Mouse (Mus musculus) ovary, postnatal 36 days (tissue): ENCODE measurements around the gene Sidt2.
A peak's percentile ranks its signal among the peaks of the same experiment; 100 is the strongest.

Source experiments
- DNase-seq: peaks from one replicate; pipeline ENCODE4 v3.0.0; 2022; ENCODE audit warnings: low spot score, mixed read lengths

The Sidt2 gene

DNA sequence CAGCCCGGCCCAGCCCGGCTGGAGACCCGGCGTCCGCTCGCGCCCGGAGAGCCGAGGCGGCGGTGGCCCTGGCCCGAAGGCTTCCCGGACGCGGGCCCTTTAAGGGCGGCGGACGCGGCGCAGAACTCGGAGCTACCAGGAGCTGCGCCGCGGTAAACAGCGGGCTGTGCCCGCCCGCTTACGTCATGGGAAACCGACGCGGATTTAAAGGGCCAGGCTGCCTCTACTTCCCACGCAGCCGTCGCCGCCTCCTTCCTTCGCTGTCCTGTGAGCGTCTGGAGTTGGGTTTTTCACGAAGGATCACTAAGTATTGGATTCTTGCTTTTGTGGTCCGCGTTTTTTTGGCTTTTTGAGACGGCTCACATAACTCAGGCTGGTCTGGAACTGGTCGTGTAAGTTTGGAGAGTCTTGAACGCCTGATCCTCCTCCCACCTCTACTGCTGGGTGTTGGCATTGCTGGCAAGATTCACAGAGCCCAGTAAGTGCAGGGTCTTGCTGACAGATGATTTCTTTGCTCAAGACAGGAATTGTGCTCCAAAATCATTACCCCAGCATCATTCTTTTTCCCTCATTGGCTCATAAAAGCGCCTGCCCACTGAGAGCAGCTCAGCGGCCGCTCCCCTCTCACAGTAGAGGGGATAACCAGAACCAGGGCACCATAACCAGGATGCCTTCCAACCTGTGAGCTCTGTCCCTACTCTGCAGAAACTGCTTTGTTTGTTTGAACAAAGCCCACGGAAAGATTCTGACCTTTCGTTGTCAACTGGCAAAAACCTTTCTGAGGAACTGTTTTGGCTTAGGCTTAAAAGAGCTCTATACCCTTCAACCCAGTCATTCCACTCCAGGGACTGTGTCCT is at the start of gene Sidt2:
Sidt2 (minus strand) TSS at position 152 of the 857 bp plus-strand sequence.
- DNase-seq: peak; percentile 89

DNA sequence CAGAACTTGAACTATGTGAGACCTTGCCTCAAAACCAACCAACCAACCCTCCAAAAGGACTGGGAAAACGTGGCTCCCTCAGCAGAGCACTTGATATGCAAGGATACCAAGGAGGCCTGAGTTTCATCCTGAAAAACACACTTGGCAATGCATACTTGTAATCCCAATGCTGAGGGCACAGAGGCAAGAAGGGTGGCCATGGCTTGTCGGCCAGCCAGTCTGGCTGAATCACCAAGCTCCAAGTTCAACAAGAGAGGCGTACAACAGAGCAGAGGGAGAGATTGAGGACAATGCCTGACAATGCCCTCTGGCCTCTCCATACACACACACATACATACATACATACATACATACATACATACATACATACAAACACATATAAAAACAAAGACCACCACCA is 49.5 kb upstream of the Sidt2 start:
- DNase-seq: no peak

DNA sequence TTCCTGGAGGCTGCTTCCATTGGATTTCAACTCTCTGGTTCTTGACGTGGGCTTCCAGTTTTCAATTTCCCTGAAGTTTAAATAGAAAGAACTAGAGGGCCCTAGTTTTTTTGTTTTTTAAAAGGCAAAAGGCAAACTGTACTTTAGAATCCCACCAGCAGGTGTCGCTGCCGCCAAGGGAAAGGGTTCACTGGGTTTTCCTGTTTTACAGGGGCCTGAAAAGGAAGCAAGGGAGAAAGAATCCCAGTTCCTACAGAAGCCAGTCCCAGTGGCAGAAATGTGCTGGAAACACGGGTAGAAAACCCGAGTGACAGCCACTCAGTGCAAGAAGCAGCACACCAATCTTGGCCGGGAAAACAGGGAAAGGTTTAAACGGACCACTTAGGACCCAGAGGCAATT is 48.7 kb upstream of the Sidt2 start:
- DNase-seq: peak; percentile 81

DNA sequence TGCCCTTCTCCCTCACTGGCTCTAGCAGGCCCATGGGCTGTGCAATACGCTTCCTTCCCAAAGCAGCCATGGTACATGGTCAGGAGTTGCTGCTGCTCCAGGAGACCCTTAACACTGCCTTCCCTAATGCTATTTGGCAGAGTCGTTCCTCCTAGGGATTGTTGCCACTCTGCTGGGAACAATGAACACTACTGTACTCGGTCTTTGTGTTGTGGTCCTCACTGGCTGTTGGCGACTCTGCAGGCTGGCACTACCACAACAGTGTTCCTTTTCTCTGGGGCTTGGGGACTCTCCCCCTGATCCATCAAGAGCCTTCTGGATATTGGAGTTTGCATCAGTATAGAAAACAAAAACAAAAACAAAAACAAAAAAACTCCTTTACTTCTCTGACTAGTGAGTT is 44.0 kb upstream of the Sidt2 start:
- no peak for DNase-seq

DNA sequence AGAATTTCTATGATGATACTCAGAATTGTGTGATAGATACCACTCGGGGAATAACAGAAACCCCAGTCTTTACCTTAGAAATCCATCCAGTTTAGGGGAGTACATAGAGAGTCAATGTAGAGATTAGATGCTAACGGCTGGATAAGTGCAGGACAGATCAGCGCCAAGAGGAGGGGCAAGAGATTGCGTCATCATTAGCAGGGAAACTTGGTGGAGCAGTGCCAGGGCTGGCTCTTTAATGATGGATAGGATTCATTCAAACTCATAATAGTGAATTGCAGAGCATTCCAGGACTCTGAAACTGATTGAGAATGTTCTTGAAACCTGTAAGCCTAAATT is 30.1 kb upstream of the Sidt2 start:
- DNase-seq: peak; percentile 55

DNA sequence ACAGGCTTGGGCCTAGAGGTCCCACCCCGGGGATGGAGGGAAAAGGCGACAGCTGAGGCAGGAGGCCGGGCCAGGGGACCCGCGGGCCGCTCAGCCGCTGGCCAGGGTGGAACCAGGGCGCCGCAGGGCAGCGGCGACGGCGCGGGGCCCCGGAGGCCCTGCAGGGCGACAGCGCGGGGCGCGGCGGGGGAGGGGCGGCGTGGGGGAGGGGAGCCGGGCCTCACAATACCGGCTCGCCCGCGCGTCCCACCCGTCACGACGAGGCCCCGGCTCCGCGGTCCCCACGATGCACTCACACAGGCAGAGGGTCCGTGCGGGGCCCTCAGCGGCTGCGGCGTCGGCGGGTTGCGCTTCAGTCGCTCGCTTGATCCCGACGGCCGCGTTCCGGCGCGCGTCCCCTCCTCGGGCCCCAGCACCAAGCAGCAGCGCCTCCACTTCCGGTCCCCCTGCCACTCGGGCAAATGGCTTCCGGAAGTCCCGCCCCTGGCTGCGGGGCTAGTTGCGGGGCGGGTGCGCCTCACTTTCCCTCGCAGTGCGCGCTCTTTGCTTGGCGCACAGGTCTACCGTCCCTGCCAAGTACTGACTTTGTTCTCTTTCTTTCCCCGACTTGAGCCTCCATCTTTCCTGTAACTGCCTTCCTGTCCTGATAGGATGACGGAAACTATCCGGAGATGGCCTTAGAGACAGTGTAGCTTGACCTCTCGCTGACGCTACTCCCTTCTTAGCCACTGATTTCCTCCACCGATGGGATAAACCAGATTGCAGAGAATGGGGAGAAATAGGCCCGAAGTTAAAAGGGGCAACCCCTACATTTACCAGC is 29.6 kb upstream of the Sidt2 start:
- DNase-seq: peak; percentile 88

DNA sequence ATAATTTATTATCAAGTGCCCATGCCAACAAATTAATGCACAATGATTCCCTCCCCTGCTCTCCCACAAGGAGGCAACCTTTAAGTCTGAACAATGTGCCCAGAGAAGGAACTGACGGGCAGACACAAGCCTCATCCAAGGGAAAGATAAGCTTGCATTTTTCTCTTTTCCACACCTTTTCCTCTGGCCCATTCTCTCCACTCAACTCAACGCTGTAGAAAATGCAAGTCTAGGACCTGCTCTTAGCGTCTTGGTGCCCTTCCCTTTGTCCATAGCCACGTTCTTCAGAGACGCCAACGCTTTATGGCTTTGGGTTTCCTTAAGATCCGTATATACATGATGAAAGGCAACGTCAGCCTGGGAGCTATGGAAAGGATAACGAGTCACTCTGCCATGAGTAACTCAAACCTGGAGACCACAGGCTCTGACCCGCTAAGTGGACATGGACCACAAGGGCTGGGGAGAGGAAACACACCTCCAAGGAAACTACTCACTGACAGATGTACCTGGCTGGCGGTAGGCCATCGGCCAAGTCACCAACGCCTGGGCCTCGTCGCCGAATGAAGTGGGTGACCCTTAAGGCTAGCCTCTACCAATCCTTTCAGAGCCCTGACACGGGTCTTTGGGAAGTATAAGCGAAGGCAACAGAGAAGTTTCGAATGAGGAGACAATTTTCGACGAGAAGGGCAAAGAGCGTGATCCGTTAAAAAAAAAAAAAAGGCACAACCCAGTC is 28.8 kb upstream of the Sidt2 start:
- no peak for DNase-seq

DNA sequence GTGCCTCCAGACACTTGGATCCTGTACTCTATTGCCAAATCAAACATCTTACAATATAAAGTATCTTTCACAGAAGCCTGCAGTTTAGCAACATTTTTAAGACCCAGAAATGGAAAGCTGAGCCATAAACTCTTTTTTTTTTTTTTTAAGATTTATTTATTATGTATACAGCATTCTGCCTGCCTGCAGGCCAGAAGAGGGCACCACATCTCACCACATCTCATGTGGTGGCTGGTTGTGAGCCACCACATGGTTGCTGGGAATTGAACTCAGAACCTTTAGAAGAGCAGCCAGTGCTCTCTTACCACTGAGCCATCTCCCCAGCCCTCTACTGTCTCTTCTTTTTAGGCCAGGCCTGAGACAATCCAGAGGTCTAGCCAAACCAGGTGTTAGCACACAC is 26.3 kb upstream of the Sidt2 start:
- DNase-seq: no peak

DNA sequence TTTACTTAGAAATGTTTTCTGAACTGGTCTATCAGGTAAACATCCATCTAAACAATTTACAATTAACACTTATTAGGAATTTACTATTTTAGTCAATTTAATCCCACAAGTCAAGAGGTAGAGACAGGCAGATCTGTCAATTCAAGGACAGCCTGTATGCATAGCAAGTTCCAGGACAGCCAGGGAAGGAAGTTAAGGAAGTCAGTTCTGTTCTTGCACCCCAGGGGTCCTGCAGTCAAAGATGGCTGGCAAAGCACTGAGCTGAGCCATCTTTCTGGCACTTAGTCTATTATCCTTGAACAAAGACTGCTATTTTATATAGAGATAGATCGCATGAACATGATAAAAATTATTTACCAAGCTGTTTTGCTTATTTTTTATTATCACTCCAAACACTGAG is 25.6 kb upstream of the Sidt2 start:
- no peak for DNase-seq

DNA sequence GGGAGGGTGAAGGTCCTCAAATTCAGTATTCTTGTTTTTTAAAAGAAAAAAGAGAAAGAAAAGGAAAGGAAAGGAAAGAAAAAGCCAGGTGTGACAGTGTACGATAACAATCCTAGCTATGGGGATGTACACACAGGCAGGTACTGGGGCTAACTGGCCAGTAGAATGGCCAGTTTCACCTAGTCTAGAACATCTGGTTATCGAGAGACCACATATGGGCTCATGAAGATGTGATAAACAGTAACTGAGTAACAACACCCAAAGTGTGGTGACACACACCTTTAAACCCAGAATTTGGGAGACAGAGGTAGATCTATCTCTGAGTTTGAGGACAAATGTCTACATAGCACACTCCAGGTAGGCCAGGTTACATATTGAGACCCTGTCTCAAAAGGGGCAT is 24.7 kb upstream of the Sidt2 start:
- no peak for DNase-seq

DNA sequence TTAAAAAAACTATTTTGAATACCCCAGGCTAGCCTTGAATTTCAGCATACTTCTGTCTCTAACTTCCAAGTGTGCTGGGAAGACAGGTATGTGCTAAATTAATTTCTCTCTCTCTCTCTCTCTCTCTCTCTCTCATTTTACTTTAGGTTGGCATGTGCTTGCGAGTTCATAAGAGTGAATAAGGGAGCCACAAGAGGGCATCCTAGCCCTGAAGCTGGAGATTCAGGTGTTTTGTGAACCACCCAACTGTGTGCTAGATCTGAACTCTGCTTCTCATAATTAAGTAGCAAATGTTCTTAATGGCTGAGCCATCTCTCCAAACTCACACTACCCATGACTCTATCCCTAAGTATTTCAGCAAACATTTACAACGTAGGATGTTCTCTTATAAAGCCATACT is 21.8 kb upstream of the Sidt2 start:
- no peak for DNase-seq

DNA sequence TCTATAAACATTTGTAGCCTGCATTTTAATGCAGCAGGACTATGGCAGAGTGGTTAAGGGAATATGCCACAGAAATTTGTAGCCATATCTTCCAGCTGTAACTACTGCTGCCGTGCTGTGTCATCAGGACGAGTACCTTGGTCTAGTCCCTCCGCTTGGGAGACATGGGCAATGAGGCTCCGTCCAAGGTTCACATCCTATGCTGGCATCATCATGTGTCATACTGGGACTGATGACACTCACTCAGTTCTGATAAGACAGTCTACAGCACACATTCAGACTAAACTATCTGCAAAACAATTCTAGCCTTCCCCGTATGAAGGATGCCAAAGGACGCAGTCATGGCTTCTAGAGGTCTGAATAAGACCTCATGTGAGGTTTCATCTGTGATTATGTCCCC is 8.5 kb upstream of the Sidt2 start:
- no peak for DNase-seq

DNA sequence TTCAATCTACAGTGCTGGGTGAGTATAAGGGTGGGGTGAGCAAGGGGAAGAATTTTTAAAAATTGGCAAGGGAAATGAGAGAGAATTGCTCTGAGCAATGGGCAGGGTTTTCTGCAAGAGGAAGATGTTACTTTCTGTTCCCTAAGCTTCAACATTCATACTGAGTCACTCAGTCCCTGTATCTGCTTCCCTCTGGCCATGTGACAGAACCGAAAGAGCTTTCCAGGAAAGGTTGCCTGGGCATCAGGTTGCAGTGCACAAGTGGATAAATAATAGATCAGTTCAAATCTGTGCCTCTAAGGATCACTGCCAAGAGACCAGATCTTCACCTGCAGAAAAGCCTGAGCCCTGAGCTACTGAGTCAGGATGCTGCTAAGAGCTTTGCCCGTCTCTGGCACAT is 6.8 kb upstream of the Sidt2 start:
- no peak for DNase-seq

DNA sequence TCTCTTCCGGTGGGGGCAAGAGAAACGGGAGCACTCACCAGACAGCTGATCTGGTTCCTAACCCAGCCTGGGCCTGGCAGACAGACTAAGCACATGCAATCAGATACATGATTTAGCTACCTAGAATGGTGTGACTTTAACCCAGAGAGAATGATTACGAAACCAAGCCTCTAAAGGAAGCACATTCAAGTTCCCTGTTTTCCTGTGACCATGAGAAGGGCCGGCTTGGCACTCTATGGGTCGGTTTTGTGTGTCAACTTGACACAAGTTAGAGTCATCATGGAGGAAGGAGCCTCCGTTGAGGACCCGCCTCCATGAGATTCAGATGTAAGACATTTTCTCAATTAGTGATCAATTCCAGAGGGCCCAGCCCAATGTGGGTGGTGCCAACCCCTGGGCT is 4.6 kb upstream of the Sidt2 start:
- no peak for DNase-seq

DNA sequence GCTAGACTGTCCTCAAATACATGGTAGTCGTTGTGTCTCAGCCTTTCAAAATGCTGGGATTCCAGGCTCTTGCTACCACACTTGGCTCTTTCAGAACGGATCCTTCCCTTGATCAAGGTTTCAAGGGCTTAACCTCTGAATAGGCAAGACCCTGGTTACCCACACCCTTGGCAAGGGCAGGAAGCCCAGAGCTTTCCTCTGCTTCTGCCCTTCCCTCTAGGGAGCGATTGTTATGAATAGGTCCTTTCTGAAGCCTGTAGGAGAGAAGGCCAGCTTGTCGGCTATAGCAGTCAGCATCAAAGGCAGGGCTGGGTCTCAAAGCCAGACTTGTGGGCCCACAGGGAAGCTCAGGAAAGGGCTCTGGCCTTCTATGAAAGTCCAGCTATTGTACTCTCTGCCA is 3.8 kb upstream of the Sidt2 start:
- no peak for DNase-seq

DNA sequence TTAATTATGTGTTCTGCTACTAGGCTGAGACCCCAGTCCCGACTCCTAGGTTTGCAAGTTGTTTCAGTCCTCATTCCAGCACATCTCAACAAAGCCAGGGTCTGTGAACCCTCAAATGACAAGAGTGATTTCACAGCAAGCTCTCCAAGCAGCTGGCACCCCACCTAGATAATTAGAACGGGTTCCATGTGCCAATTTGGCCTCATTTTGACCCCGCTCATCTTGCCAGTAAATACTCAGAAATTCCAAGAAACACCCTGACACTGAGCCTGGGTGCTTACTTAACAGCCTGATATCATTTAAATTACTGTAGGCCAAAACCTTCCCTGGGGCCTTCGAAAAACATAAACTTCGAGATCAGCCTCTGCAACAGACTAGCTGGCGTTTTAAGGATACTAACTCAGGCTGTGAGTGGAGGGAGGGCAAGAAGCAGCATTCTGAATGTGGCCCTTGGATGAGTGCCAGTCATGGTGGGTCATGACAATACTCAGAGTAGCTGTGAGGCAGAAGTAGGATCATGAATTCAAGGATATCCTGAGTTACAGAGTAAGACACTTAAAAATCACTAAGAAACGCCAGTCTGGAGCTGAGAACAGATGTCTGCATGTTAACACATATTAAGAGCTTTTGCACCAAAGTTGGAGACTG is 3.1 kb upstream of the Sidt2 start:
- DNase-seq: no peak

DNA sequence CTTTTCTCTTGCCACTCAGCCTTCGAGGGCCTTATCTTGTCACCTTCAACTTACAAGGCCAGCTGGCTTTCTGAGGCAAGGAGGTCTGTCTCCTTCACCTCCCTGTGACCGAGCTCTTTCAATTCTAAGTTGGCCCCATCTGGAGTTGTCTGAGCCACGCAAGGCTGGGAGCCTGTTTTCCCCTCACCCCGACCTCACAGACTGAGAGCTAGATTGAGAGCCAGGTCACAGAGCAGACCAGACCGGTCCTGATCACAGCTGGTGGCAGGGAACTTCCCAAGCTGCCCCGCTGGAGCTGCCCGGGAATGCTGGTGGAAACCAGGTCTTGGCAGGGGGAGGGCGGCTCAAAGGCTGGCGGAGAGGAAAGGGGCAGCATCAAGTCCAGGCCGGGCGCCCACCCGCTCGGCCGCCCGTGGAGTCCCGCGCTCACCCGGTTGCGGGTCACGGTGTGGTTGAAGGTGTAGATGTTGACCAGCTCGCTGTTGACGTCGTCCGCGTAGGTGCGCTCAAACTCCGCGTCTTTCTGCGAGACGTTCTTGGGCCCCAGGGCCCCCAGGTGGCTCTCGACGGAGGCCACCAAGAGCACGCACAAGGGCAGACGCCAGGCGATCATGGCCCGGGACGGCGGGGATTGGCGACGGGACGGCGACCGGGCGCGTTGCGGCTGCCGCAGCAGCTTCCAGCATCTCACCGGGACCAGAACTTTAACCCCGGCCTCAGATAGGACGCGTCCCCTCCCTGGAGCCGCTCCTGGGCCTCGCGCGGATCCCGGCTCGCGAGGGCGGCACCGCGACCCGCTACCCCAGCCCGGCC is 558 bp downstream of the Sidt2 start:
- peak; percentile 59 for DNase-seq

DNA sequence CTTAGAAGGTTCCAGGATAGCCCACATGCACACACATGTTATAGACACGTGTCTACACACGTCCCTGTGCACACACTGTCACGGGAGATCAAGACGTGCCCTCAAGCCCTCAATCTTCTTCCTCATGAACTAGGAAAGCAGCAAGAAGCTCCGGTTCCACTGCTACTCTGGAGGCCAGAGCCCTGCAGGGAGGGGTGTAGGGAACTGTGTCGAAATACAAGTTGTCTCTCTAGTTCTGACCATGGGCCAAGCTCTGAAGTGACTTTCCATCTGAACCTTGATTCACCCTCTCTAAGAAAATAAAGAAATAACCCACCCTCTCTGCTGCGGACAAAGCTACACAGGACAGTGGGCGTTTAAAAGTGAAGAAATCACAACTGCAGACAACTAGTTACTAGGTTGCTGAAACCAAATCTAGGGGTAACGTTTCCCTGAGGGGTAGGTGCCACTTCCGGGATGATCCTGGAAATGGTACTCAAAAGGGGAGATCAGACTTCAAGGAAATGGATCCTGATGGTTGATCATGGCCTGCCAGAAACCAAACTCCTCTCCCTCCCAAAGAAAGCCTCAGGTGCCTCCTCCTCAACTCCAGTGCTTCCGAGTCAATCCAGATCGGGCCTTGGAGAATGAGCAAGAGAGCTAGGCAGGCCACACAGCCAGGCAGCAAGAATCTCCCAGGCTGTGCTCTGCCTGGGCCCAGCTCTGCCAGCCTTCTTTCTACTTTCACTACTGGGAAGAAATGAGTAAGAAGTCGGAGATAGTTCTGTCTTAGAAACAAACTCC is 1.4 kb downstream of the Sidt2 start:
- no peak for DNase-seq

DNA sequence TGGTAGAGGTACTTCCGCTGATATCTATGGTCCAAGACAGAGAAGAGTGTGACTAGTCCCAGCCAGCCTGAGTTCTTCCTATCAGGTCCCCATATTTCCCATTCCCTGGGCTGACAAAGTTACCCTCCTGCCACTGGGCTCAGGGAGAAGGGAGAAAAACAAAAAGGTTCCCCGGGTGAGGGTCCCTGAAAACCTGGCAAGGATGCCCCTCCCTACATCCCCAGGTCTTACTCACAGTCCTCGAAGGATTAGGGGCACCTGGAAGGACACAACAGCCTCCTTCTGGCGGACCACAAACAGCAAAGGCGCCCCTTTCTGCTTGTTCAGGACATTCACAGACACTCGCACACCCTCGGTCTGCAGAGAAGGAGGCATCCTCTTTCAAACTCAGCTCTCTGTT is 2.2 kb downstream of the Sidt2 start:
- DNase-seq: no peak

DNA sequence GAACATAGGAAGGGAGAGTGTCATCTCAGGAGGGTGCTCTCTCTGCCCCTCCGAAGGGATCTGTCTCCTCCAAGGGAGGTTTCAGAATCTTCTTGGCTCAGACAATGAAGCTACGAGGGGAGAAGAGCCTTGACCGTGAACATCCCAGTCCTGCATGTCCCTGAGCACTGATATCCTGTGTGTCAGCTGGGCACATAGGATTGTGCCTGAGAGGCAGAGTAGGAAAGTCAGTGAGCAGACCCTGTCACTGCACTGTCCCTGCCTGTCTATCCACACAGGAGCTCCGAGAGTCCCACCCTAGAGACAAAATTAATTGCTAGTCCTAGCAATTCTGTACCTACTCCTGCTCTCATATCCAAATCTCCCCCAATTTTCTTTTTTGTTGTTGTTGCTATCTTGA is 3.0 kb downstream of the Sidt2 start:
- DNase-seq: no peak

DNA sequence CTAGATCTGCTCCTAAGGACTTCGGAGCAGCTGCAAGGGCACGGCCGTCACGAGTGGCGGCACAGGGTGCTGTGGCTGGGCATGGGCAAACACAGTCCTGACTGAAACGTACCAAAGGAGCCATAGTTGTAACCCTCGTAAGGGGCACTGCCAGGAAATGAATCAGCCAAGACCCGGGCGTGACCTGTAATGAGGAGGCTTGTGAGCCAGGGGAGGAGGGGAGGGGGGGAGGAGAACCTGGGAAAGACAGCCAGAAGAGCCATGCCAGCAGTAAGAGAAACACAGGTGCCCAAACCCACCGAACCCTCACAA is 8.2 kb downstream of the Sidt2 start:
- no peak for DNase-seq
